Mouse (Mus musculus): Measurements from ENCODE around the gene Kifap3. TPM values are rescaled to one million over a fixed set of nuclear protein-coding genes. Genes with fewer than 3 reads are reported as not detected.

Gene Kifap3
- total and polyA plus RNA-seq, 3 experiments, result 6.5 to 21.3 (median 19.2) TPM

GRCm38 (mm10) chr1:163911981-163912380 lies 132.6 kb downstream of the Kifap3 start:
- Histone ChIP-seq H3K4me1 (ENCODE audit: control insufficient read depth, insufficient read depth, low read length) (no peaks in the 10 kb centered on the region), H3K79me2 (replicated peaks; ENCODE audit: control insufficient read depth, insufficient read depth, low read length) (no peaks in the 10 kb centered on the region), H3K4me3 (no peak overlapping the region), H3K9ac (ENCODE audit: low read depth, low read length) (no peak overlapping the region), H3K36me3 (ENCODE audit: control insufficient read depth, insufficient read depth, low read length) (no peaks in the 10 kb centered on the region), H3K27ac (no peak overlapping the region), H3K27me3 (ENCODE audit: control insufficient read depth, insufficient read depth, low read length) (no peaks in the 10 kb centered on the region)
- 87% methylated on average over 11 of the region's 11 CpGs for WGBS
- no peak for DNase-seq
- TF ChIP-seq CTCF (IDR thresholded peaks at IDR 0.05), result no peak
- TF ChIP-seq POLR2A (IDR thresholded peaks at IDR 0.05; ENCODE audit: insufficient read depth, low read depth, low read length), result no peak
- TF ChIP-seq EP300 (IDR thresholded peaks at IDR 0.05; ENCODE audit: insufficient read depth, low read depth, low read length), result no peak
- intact Hi-C loops (cut with DNase I), result loop anchor here (2.0 kb wide), 1 partner anchor 77 kb away; no protein-coding TSS in a partner anchor

DNA sequence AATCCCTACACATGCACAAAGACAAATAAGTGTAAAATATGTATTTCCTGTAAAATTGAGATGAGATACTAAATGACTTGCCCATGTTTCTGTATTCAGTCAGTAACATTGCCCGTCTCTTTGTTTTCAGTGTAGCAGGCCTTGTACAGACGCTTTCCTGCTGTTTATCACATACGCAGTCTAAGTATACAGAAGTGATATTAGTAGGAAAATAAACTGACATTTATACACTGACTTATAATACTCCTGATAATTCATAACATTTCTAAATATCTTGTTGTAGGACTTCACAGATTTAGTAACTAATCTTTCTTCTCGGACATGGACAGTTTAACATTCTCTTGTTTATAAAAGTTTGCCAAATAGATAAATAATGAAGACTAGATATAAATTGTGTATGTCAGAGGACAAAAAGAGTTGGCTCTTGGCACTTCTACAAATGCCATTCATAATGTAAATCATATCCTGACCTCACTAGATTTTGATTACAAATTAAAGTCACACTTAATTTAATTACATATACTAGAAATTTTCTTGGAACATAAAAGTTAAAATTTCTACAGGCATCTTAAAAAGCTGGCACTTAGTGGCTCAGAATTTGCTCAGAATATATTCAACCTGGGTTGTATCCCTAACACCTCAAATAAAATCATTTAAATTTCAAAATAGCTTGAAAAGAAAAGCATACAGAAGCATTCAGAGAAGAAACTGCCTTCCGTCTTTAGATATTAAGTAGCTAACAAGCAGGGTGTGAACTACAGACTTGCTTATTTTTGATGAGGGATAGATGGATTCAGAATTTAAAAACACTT lies 138.2 kb downstream of the Kifap3 start:
- no peaks in the 10 kb centered on the region for H3K36me3 ChIP-seq (ENCODE audit: control insufficient read depth, insufficient read depth, low read length)
- intact Hi-C loops (cut with DNase I), result no loop called here
- no peak overlapping the region for H3K4me3 ChIP-seq
- 93% methylated on average over 5 of the region's 5 CpGs for WGBS
- no peak overlapping the region for H3K27ac ChIP-seq
- no peak for DNase-seq
- no peak overlapping the region for H3K9ac ChIP-seq (ENCODE audit: low read depth, low read length)
- TF ChIP-seq EP300 (IDR thresholded peaks at IDR 0.05; ENCODE audit: insufficient read depth, low read depth, low read length) (no peak), CTCF (IDR thresholded peaks at IDR 0.05) (no peak), POLR2A (IDR thresholded peaks at IDR 0.05; ENCODE audit: insufficient read depth, low read depth, low read length) (no peak)
- H3K27me3 ChIP-seq (ENCODE audit: control insufficient read depth, insufficient read depth, low read length), result no peaks in the 10 kb centered on the region
- H3K79me2 ChIP-seq (replicated peaks; ENCODE audit: control insufficient read depth, insufficient read depth, low read length), result no peaks in the 10 kb centered on the region
- no peaks in the 10 kb centered on the region for H3K4me1 ChIP-seq (ENCODE audit: control insufficient read depth, insufficient read depth, low read length)

- Histone ChIP-seq H3K9ac (ENCODE audit: low read depth, low read length) (no peak overlapping the region), H3K4me3 (no peak overlapping the region), H3K27ac (no peak overlapping the region), H3K27me3 (ENCODE audit: control insufficient read depth, insufficient read depth, low read length) (no peaks in the 10 kb centered on the region), H3K79me2 (replicated peaks; ENCODE audit: control insufficient read depth, insufficient read depth, low read length) (no peaks in the 10 kb centered on the region), H3K4me1 (ENCODE audit: control insufficient read depth, insufficient read depth, low read length) (peaks cover 2% of the 10 kb centered on the region; the same call in 1 of the 2 replicates), H3K36me3 (ENCODE audit: control insufficient read depth, insufficient read depth, low read length) (no peaks in the 10 kb centered on the region)
- no peak for DNase-seq
- WGBS, result 64% methylated on average over 8 of the region's 8 CpGs
- intact Hi-C loops (cut with DNase I), result loop anchor here (10.0 kb wide), 1 partner anchor 149 kb away; the partner anchor contains the start of gene Kifap3
- TF ChIP-seq CTCF (IDR thresholded peaks at IDR 0.05), result no peak
- TF ChIP-seq POLR2A (IDR thresholded peaks at IDR 0.05; ENCODE audit: insufficient read depth, low read depth, low read length), result no peak
- no peak for TF ChIP-seq EP300 (IDR thresholded peaks at IDR 0.05; ENCODE audit: insufficient read depth, low read depth, low read length)
Measured at GRCm38 (mm10) chr1:163924093-163924492, 144.7 kb downstream of the Kifap3 start.

- Histone ChIP-seq H3K9ac (ENCODE audit: low read depth, low read length) (peak within 1 kb of the TSS; percentile 89), H3K27ac (peak within 1 kb of the TSS; percentile 95), H3K36me3 (ENCODE audit: control insufficient read depth, insufficient read depth, low read length) (peaks cover under 1% of the 10 kb centered on the region; the same call in 1 of the 2 replicates), H3K4me1 (ENCODE audit: control insufficient read depth, insufficient read depth, low read length) (peaks cover 2% of the 10 kb centered on the region; the same call in 1 of the 2 replicates), H3K27me3 (ENCODE audit: control insufficient read depth, insufficient read depth, low read length) (no peaks in the 10 kb centered on the region), H3K79me2 (replicated peaks; ENCODE audit: control insufficient read depth, insufficient read depth, low read length) (0 out of 2 replicates have a peak, but pooled peaks cover 2% of the 10 kb centered on the region), H3K4me3 (peak within 1 kb of the TSS; percentile 93)
- TF ChIP-seq EP300 (IDR thresholded peaks at IDR 0.05; ENCODE audit: insufficient read depth, low read depth, low read length) (no peak), POLR2A (IDR thresholded peaks at IDR 0.05; ENCODE audit: insufficient read depth, low read depth, low read length) (no peak), CTCF (IDR thresholded peaks at IDR 0.05) (no peak)
- intact Hi-C loops (cut with DNase I), result loop anchor here (5.0 to 10.0 kb wide), 2 partner anchors 154 to 1382 kb away; partner anchors contain the start of genes Kifap3 and Mettl13
- WGBS, result 62% methylated on average over 7 of the region's 7 CpGs
- DNase-seq, result no peak
Measured at GRCm38 (mm10) chr1:163928846-163929245, 149.5 kb downstream of the Kifap3 start, which contains the start of gene Scyl3. Scyl3 (plus strand) TSS chr1:163929100.

DNA sequence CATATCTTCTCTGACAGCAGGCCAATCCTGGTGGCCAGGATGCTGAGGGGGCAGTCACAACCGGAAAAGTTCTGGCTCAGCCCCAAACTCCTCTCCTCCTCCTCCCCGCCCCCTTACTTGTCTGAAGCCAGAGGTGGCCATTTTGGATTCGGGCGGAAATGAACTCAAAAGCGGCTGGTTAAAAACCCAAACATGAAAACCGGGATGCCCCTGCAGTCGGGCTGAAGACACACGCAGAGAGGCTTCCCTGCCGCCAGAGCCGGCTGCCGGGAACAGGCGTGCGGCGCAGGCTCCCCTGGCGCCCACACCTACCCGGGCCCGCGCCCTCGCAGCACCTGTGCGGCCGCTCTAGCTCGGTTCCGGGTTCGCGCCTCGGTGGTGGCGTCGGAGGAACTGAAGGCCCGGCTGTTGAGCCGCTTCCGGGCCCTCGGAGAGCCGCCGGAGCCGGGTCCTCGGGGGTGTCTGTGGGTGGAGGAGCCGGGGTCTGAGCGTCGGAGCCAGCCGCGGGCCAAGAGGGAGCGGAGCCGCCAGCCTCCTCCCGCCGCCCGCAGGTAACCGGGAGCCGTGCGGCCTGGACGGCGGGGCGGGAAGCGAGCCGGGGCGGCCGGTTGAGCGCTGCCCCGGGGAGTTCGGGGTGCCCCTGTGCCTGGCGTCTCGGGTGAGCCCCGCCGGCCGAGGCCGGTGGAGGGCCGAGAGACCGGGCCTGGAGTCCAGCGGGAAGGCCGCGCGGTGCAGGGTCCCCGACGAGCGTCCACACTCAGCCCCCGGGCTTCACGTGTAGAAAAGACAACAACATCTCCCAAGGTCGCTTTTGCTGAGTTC lies 150.5 kb downstream of the Kifap3 start:
- Histone ChIP-seq H3K27me3 (ENCODE audit: control insufficient read depth, insufficient read depth, low read length) (no peaks in the 10 kb centered on the region), H3K4me1 (ENCODE audit: control insufficient read depth, insufficient read depth, low read length) (peaks cover 2% of the 10 kb centered on the region; the same call in 1 of the 2 replicates), H3K36me3 (ENCODE audit: control insufficient read depth, insufficient read depth, low read length) (peaks cover 2% of the 10 kb centered on the region; the same call in 1 of the 2 replicates), H3K79me2 (replicated peaks; ENCODE audit: control insufficient read depth, insufficient read depth, low read length) (0 out of 2 replicates have a peak, but pooled peaks cover 2% of the 10 kb centered on the region), H3K4me3 (peak overlapping the region; percentile 93), H3K27ac (peak overlapping the region; percentile 95), H3K9ac (ENCODE audit: low read depth, low read length) (peak overlapping the region; percentile 89)
- TF ChIP-seq EP300 (IDR thresholded peaks at IDR 0.05; ENCODE audit: insufficient read depth, low read depth, low read length) (0 out of 2 replicates have a peak, but pooled peaks have one; percentile 15), POLR2A (IDR thresholded peaks at IDR 0.05; ENCODE audit: insufficient read depth, low read depth, low read length) (no peak)
- DNase-seq, result peak; percentile 92
- intact Hi-C loops (cut with DNase I), result loop anchor here (2.0 to 10.0 kb wide), 3 partner anchors 65 to 1383 kb away; partner anchors contain the start of genes BC055324, Kifap3, Mettl13 and Mettl18
- under 1% methylated on average over 76 of the region's 77 CpGs for WGBS

Data from heart, adult 2 months (tissue).